Mouse (Mus musculus) MEL (cell line): ENCODE data around the gene Eral1.

Source experiments
- E2F4 ChIP-seq: IDR thresholded peaks from 2 replicates; pipeline ENCODE4 v1.6.1; 2011; ENCODE audit warnings: low read depth, low read length, improper control_type of control experiment, borderline replicate concordance
- EP300 ChIP-seq, 2 experiments: IDR thresholded peaks; 2 replicates each; pipeline ENCODE4 v1.6.1; 2011; ENCODE audit warnings: improper control_type of control experiment in 2 of 2, low read length in 2 of 2, low read depth in 1 of 2, mild to moderate bottlenecking in 1 of 2
- MAZ ChIP-seq: IDR thresholded peaks from 2 replicates; pipeline ENCODE4 v1.6.1; 2012; ENCODE audit warnings: low read depth, mild to moderate bottlenecking, inconsistent platforms, low read length, improper control_type of control experiment
- MXI1 ChIP-seq: IDR thresholded peaks from 2 replicates; pipeline ENCODE4 v1.6.1; 2011; ENCODE audit warnings: mild to moderate bottlenecking, low read depth, low read length, improper control_type of control experiment
- NELFE ChIP-seq: IDR thresholded peaks from 2 replicates; pipeline ENCODE4 v1.6.1; 2011; ENCODE audit warnings: low read depth, low read length, improper control_type of control experiment
- POLR2AphosphoS5 ChIP-seq: IDR thresholded peaks from 2 replicates; pipeline ENCODE4 v1.6.1; 2012; ENCODE audit warnings: low read depth, borderline replicate concordance, mild to moderate bottlenecking, inconsistent platforms, low read length, moderate library complexity, mixed read lengths
- TBP ChIP-seq: IDR thresholded peaks from 2 replicates; pipeline ENCODE4 v1.8.0; 2011; ENCODE audit warnings: low read depth, low read length, improper control_type of control experiment
- USF1 ChIP-seq: IDR thresholded peaks from 2 replicates; pipeline ENCODE4 v1.6.1; 2014; ENCODE audit warnings: low read depth, mild to moderate bottlenecking, inconsistent platforms, low read length, improper control_type of control experiment, moderate library complexity
- ZMIZ1 ChIP-seq: IDR thresholded peaks from 2 replicates; pipeline ENCODE4 v1.6.1; 2012; ENCODE audit warnings: low read depth, mild to moderate bottlenecking, inconsistent platforms, low read length, improper control_type of control experiment, moderate library complexity

DNA sequence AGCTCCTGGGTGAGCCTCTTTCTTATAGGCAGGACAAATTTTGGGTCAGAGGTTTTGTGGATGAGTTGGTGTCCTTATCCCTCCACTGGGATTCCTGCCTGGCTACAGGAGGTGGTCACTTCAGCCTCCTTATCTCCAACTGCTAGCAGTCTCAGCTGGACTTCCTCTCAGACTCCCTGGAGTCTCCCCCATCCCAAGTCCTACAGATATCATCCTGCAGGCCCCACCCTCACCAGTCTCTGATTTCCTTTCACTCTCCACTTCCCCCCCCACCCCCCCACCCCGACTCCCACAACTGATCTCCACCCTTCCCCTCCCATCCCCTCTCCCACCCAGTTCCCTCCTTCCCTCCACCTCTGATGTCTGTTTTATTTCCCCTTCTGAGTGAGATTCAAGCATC, 3.4 kb upstream of the Eral1 start:
- no peak for TF ChIP-seq MAZ
- TF ChIP-seq ZMIZ1: no peak
- no peak for TF ChIP-seq USF1
- no peak for TF ChIP-seq NELFE
- no peak for TF ChIP-seq E2F4
- no peak for TF ChIP-seq TBP
- TF ChIP-seq POLR2AphosphoS5: no peak
- TF ChIP-seq EP300 (IDR thresholded peaks at IDR 0.05; ENCODE audit: low read depth in 1 of 2, low read length in 2 of 2): no peak
- TF ChIP-seq MXI1: no peak
